Mouse (Mus musculus): ENCODE data around the gene Retreg1. TPM values are rescaled to one million over a fixed set of nuclear protein-coding genes. Genes with fewer than 3 reads are reported as not detected.

Retreg1 gene
- total RNA-seq, 1 experiment = 7.1 TPM

GRCm38 (mm10) chr15:25872657-25873056 lies 29.7 kb downstream of the Retreg1 start:
- in situ Hi-C loops (cut with MboI; ENCODE audit: low sequenced_read_pairs in 2 of 2, unreplicated experiment in 2 of 2) = no loop called here
- Histone ChIP-seq H3K9ac (ENCODE audit: insufficient read depth, low read depth, low read length, poor library complexity, severe bottlenecking) (no peak overlapping the region), H3K36me3 (ENCODE audit: control insufficient read depth, insufficient read depth, low read length, poor library complexity, severe bottlenecking) (no peaks in the 10 kb centered on the region), H3K4me1 (ENCODE audit: control insufficient read depth in 2 of 2, insufficient read depth in 2 of 2, low read length in 2 of 2, poor library complexity in 1 of 2) (peaks cover 4 to 14% of the 10 kb centered on the region in 2 experiments; a peak in 3 of 4 replicates), H3K27ac (ENCODE audit: insufficient read depth, low read depth, low read length, poor library complexity, severe bottlenecking) (no peak overlapping the region), H3K4me3 (ENCODE audit: insufficient read depth in 1 of 2, low read depth in 1 of 2, low read length in 2 of 2, poor library complexity in 1 of 2, severe bottlenecking in 1 of 2) (no peak overlapping the region), H3K9me3 (ENCODE audit: control insufficient read depth, insufficient read depth, low read depth, low read length) (no peaks in the 10 kb centered on the region)
- no peak for DNase-seq (ENCODE audit: low read depth, low spot score)
- no peak for TF ChIP-seq CHD2 (IDR thresholded peaks at IDR 0.05; ENCODE audit: low read depth, low read length)
- no peak for TF ChIP-seq HCFC1 (IDR thresholded peaks at IDR 0.05; ENCODE audit: borderline replicate concordance, insufficient read depth, low read length)
- TF ChIP-seq ZC3H11A (IDR thresholded peaks at IDR 0.05; ENCODE audit: borderline replicate concordance, low read depth, low read length) = no peak
- no peak for TF ChIP-seq MAFK (IDR thresholded peaks at IDR 0.05; ENCODE audit: insufficient read depth, low read depth, low read length)
- no peak for TF ChIP-seq ZNF384 (IDR thresholded peaks at IDR 0.05; ENCODE audit: low read depth, low read length)

GRCm38 (mm10) chr15:25873536-25873935 lies 30.6 kb downstream of the Retreg1 start:
- TF ChIP-seq MAFK (IDR thresholded peaks at IDR 0.05; ENCODE audit: insufficient read depth, low read depth, low read length) (no peak), ZNF384 (IDR thresholded peaks at IDR 0.05; ENCODE audit: low read depth, low read length) (no peak), HCFC1 (IDR thresholded peaks at IDR 0.05; ENCODE audit: borderline replicate concordance, insufficient read depth, low read length) (no peak), CHD2 (IDR thresholded peaks at IDR 0.05; ENCODE audit: low read depth, low read length) (no peak), ZC3H11A (IDR thresholded peaks at IDR 0.05; ENCODE audit: borderline replicate concordance, low read depth, low read length) (no peak)
- DNase-seq (ENCODE audit: low read depth, low spot score) = no peak
- no peaks in the 10 kb centered on the region for H3K9me3 ChIP-seq (ENCODE audit: control insufficient read depth, insufficient read depth, low read depth, low read length)
- no peak overlapping the region for H3K4me3 ChIP-seq (ENCODE audit: insufficient read depth in 1 of 2, low read depth in 1 of 2, low read length in 2 of 2, poor library complexity in 1 of 2, severe bottlenecking in 1 of 2)
- in situ Hi-C loops (cut with MboI; ENCODE audit: low sequenced_read_pairs in 2 of 2, unreplicated experiment in 2 of 2) = no loop called here
- peaks cover 10 to 15% of the 10 kb centered on the region in 2 experiments; a peak in 3 of 4 replicates for H3K4me1 ChIP-seq (ENCODE audit: control insufficient read depth in 2 of 2, insufficient read depth in 2 of 2, low read length in 2 of 2, poor library complexity in 1 of 2)
- H3K27ac ChIP-seq (ENCODE audit: insufficient read depth, low read depth, low read length, poor library complexity, severe bottlenecking) = no peak overlapping the region
- no peaks in the 10 kb centered on the region for H3K36me3 ChIP-seq (ENCODE audit: control insufficient read depth, insufficient read depth, low read length, poor library complexity, severe bottlenecking)
- H3K9ac ChIP-seq (ENCODE audit: insufficient read depth, low read depth, low read length, poor library complexity, severe bottlenecking) = no peak overlapping the region

DNA sequence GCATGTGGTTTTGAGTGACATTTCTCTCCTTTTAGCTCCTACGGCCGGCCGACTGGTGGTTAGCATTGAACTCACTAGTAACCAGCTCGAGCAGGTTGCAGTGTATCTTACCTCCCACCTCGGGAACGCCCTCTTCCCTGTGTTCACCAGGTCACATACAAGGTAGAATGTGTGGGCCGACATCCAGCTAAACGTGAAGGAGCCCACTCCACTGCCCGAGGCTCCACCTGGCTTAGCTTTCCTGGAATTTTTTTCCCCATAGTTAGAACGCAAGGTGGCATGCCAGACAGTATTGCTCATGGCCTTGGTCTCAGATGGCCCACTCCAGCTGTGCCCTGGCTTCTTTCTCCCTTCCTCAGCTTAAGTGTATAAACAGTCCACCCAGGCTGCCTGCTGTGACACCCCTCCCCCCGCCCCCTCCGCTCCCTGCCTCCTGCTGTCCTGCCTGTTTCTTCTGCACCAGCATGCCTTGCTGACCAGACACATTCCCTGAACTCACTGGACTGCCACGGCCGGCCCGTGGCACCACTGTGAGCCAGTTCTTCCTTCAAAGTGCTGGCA lies 33.7 kb downstream of the Retreg1 start:
- Histone ChIP-seq H3K4me3 (ENCODE audit: insufficient read depth in 1 of 2, low read depth in 1 of 2, low read length in 2 of 2, poor library complexity in 1 of 2, severe bottlenecking in 1 of 2) (no peak overlapping the region), H3K27ac (ENCODE audit: insufficient read depth, low read depth, low read length, poor library complexity, severe bottlenecking) (no peak overlapping the region), H3K9ac (ENCODE audit: insufficient read depth, low read depth, low read length, poor library complexity, severe bottlenecking) (no peak overlapping the region; the same call in 1 of the 2 replicates), H3K4me1 (ENCODE audit: control insufficient read depth in 2 of 2, insufficient read depth in 2 of 2, low read length in 2 of 2, poor library complexity in 1 of 2) (peaks cover 10 to 15% of the 10 kb centered on the region in 2 experiments; a peak in 3 of 4 replicates), H3K9me3 (ENCODE audit: control insufficient read depth, insufficient read depth, low read depth, low read length) (no peaks in the 10 kb centered on the region), H3K36me3 (ENCODE audit: control insufficient read depth, insufficient read depth, low read length, poor library complexity, severe bottlenecking) (no peaks in the 10 kb centered on the region)
- peak; percentile 52 for DNase-seq (ENCODE audit: low read depth, low spot score)
- no peak for TF ChIP-seq HCFC1 (IDR thresholded peaks at IDR 0.05; ENCODE audit: borderline replicate concordance, insufficient read depth, low read length)
- TF ChIP-seq CHD2 (IDR thresholded peaks at IDR 0.05; ENCODE audit: low read depth, low read length) = no peak
- no peak for TF ChIP-seq ZNF384 (IDR thresholded peaks at IDR 0.05; ENCODE audit: low read depth, low read length)
- no peak for TF ChIP-seq ZC3H11A (IDR thresholded peaks at IDR 0.05; ENCODE audit: borderline replicate concordance, low read depth, low read length)
- in situ Hi-C loops (cut with MboI; ENCODE audit: low sequenced_read_pairs in 2 of 2, unreplicated experiment in 2 of 2) = no loop called here

DNA sequence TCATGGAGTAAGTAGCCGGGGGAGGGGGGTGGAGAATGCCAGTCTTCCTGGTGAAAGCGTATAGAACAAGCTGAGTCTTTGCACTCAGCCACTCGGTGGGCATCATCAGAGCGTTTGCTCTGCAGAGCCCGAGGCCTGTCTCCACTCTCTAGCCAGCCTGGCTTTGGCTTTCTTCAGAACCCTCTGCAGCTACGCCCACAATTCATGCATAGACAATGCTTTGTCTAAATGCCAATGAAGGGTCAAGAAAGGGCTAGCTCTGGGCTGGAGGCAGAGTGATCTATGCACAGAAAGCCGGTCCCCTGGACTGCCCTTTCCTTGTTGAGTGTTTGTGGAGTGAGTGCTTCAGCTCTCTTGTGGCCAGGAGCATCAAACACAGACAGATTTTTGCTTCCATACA lies 34.8 kb downstream of the Retreg1 start:
- no peak for TF ChIP-seq ZNF384 (IDR thresholded peaks at IDR 0.05; ENCODE audit: low read depth, low read length)
- no peak for TF ChIP-seq CHD2 (IDR thresholded peaks at IDR 0.05; ENCODE audit: low read depth, low read length)
- no peak for TF ChIP-seq ZC3H11A (IDR thresholded peaks at IDR 0.05; ENCODE audit: borderline replicate concordance, low read depth, low read length)
- no peak for TF ChIP-seq HCFC1 (IDR thresholded peaks at IDR 0.05; ENCODE audit: borderline replicate concordance, insufficient read depth, low read length)
- TF ChIP-seq MAFK (IDR thresholded peaks at IDR 0.05; ENCODE audit: insufficient read depth, low read depth, low read length) = no peak
- Histone ChIP-seq H3K4me3 (ENCODE audit: insufficient read depth in 1 of 2, low read depth in 1 of 2, low read length in 2 of 2, poor library complexity in 1 of 2, severe bottlenecking in 1 of 2) (no peak overlapping the region), H3K9me3 (ENCODE audit: control insufficient read depth, insufficient read depth, low read depth, low read length) (no peaks in the 10 kb centered on the region), H3K27ac (ENCODE audit: insufficient read depth, low read depth, low read length, poor library complexity, severe bottlenecking) (no peak overlapping the region), H3K36me3 (ENCODE audit: control insufficient read depth, insufficient read depth, low read length, poor library complexity, severe bottlenecking) (no peaks in the 10 kb centered on the region), H3K9ac (ENCODE audit: insufficient read depth, low read depth, low read length, poor library complexity, severe bottlenecking) (no peak overlapping the region), H3K4me1 (ENCODE audit: control insufficient read depth in 2 of 2, insufficient read depth in 2 of 2, low read length in 2 of 2, poor library complexity in 1 of 2) (peaks cover 10 to 15% of the 10 kb centered on the region in 2 experiments; a peak in 3 of 4 replicates)
- in situ Hi-C loops (cut with MboI; ENCODE audit: low sequenced_read_pairs in 2 of 2, unreplicated experiment in 2 of 2) = no loop called here
- peak; percentile 38 for DNase-seq (ENCODE audit: low read depth, low spot score)
